Mouse (Mus musculus) lung, postnatal 0 days (tissue): Measurements from ENCODE around the gene Abcc2.

Experiments used
- CTCF ChIP-seq: IDR thresholded peaks from 2 replicates; pipeline ENCODE4 v1.5.1; 2016; ENCODE audit warnings: antibody characterized with exemption, mild to moderate bottlenecking
- EP300 ChIP-seq: IDR thresholded peaks from 2 replicates; pipeline ENCODE4 v1.6.1; 2016; ENCODE audit warnings: antibody characterized with exemption, mild to moderate bottlenecking, control low read depth

DNA sequence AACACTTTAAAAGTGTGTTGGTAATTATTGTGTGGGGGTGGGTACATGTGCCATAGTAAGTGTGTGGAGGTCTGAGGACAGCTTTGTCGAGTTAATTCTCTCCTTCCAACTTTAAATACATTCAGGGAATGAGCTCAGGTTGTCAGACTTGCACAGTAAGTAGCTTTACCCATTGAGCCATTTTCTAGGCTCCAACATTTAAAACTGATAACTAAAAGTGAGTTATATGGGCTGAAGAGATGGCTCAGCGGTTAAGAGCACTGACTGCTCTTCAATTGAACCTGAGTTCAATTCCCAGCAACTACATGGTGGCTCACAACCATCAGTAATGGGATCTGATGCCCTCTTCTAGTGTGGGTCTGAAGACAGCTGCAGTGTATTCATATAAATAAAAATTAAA, 27.8 kb upstream of the Abcc2 start:
- TF ChIP-seq EP300 (no peak), CTCF (no peak)
